Mouse (Mus musculus): Measurements from ENCODE around the gene Plcd1. TPM values are rescaled to one million over a fixed set of nuclear protein-coding genes. Genes with fewer than 3 reads are reported as not detected.

The Plcd1 gene
- polyA plus RNA-seq (2012; rRNA removed) = 53.1 and 67.2 TPM in 2 replicates

DNA sequence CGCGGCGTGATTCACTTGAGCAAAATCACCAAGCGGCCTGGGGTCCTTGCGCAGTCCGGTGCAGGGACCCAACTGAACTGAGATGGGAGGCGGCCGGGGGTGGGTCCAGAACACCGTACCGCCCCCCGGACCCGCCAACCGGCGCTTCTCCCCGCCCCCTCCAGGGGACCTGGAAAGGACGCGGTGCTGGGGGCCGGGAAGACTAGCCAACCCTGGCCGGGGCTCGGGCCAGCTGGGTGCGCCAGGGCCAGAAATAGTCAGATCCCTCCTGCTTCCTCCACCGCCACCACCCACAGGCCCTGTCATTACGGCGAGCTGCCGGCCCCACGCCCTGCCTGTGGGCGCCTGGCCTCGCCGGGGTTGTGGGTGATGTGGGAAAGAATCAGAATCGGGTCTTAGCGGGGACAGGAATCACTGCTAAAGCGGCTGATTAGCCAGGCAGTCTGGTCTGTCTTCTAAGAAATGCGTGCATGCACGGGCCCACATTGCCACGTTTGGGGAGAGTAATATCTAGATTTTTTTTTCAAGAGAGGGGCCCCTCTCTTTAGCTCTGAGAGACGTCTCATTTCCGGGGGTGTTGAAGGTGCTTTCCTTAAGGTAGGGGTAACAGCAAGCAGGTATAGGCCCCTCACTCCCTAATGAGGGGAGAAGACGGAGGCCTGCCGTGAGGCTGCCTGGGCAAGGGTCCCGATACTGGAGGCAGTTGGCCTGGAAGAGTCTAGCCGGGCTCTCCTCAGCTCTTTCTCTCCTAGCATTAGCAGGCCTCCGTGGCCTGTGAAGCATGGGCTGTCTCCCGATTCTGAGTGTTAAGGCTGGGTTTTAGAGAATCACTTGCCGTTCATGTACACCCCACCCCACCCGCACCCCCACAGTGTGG is at the start of gene Plcd1:
Plcd1 (minus strand) TSS at position 84 of the 877 bp plus-strand sequence.

DNA sequence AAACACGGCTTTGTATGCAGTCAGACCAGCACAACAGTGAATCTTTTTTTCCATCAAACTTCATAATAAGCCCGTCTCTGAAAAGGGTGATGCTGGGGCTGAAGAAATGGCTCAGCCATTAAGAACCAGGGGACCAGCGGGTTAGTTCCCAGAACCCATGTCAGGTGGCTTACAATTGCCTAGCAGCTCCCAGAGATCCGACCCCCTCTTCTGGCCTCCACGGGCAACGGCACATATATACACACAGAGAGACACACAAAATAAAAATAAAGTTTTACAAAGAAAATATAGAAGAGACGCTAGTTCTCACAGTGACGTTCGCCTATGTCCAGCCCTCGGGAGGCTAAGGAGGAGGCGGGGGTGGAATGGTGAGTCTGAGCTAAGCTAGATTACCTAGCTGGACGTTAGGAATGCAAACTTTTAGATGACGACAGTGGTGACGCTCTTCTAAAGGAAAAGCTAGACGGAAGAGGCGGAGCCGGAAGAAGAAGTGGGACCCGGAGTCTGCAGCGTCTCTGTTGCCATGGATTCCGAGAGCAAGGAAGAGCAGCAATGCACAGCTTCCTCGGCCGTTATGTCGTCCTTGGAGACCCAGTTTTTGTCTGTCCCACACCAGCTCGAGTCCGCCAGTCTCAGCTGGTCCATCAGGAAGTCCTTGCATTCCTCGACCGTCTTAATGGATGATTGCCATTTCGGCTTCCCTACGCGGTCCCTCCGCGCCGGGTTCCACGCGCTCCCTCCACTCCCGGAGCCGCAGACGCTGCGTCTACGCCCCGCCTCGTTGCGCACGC is 8.9 kb upstream of the Plcd1 start, which contains the start of gene Dlec1:
Dlec1 (plus strand) TSS at position 487 of the 791 bp plus-strand sequence.

DNA sequence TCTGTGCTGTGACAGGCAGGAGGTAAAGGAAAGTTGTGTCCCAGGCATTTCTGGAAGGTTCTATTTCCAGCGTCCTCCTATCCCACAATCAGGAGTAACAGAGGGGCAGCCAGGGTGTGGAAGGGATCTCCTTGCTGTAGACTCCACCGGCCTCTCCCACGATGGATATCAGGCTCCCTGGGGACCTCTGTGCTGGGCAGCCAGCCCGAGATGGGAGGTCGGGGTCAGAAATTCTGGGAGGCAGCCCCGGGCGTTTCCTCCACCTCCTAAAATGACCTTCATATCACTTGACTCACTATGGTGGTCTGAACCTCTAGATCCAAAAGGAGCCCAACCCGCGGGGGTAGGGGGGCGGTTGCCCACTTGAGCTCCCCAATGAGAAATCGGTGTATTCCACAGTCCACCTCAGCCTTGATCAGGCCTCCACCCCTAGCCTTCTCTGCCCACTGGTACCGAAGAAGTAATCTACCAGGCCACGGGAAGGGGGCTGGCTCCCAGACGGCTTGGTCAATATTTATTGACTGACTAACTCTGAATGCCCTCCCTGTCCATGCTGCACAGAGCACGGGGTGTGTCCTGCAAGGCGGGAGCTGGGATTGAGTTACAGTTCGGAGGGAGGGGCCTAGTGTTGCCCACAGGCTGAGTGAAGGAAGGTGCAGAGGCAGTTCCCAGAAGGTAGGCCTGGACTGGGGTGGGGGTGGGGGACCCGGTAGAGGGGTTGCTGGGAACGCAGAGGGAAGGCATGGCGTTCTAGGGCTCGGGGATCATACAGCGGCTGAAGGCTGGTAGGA is 41.0 kb downstream of the Plcd1 start, which contains the start of gene Vill:
Vill (plus strand) TSS at position 625 of the 791 bp plus-strand sequence.

Other genes with a start within 250 kb of the Plcd1 start
- gene Ctdspl, start 167.0 kb downstream of the Plcd1 start, polyA plus RNA-seq (2012; rRNA removed) = 36.6 and 38.2 TPM in 2 replicates
- gene Vill, start 40.7 kb downstream of the Plcd1 start, polyA plus RNA-seq (2012; rRNA removed) = 12.3 and 19.2 TPM in 2 replicates
- gene Dlec1, start 9.0 kb upstream of the Plcd1 start, polyA plus RNA-seq (2012; rRNA removed) = 0.34 and 1.0 TPM in 2 replicates
- 4.8 and 13.7 TPM in 2 replicates for gene Acaa1b, start 63.6 kb upstream of the Plcd1 start, polyA plus RNA-seq (2012; rRNA removed)
- gene Gm47289, start 65.7 kb upstream of the Plcd1 start, polyA plus RNA-seq (2012; rRNA removed) = not detected in 2 replicates
- 0.13 TPM in 1 of 2 replicates, not detected in the other for gene Slc22a13, start 115.6 kb upstream of the Plcd1 start, polyA plus RNA-seq (2012; rRNA removed)
- gene Oxsr1, start 228.9 kb upstream of the Plcd1 start, polyA plus RNA-seq (2012; rRNA removed) = 14.6 and 14.7 TPM in 2 replicates
- 322 and 341 TPM in 2 replicates for gene Acaa1a, start 246.2 kb upstream of the Plcd1 start, polyA plus RNA-seq (2012; rRNA removed)
- gene Myd88, start 247.9 kb upstream of the Plcd1 start, polyA plus RNA-seq (2012; rRNA removed) = 25.8 and 28.6 TPM in 2 replicates

Data from colon, adult 2 months (tissue).